Mouse (Mus musculus) testis, adult 2 months (tissue): ENCODE results near the gene Krt12. TPM values are rescaled to one million over a fixed set of nuclear protein-coding genes. Genes with fewer than 3 reads are reported as not detected.

Source experiments
- H3K27ac ChIP-seq: fragments of 200-500 bp; 2 replicates; pipeline ENCODE4 v1.5.1; 2012; ENCODE audit warnings: low read depth, low read length; ENCODE audit not compliant: control insufficient read depth, insufficient read depth
- H3K27me3 ChIP-seq: fragments of 200-500 bp; 2 replicates; pipeline ENCODE4 v1.6.1; 2012; ENCODE audit warnings: mild to moderate bottlenecking, low read length, moderate library complexity; ENCODE audit not compliant: control insufficient read depth, insufficient read depth
- H3K36me3 ChIP-seq: fragments of 200-500 bp; 2 replicates; pipeline ENCODE4 v1.6.1; 2012; ENCODE audit warnings: mild to moderate bottlenecking, low read length; ENCODE audit not compliant: control insufficient read depth, insufficient read depth
- H3K4me1 ChIP-seq: fragments of 200-500 bp; 2 replicates; pipeline ENCODE4 v1.6.1; 2012; ENCODE audit warnings: low read length; ENCODE audit not compliant: control insufficient read depth, insufficient read depth
- H3K4me3 ChIP-seq: fragments of 200-500 bp; 2 replicates; pipeline ENCODE4 v1.5.1; 2012; ENCODE audit warnings: low read depth, mild to moderate bottlenecking, low read length, moderate library complexity, mixed read lengths; ENCODE audit not compliant: control insufficient read depth
- CTCF ChIP-seq: fragments of 200-500 bp; IDR thresholded peaks from 2 replicates; pipeline ENCODE4 v1.5.1; 2012; ENCODE audit warnings: low read depth, mild to moderate bottlenecking, inconsistent platforms, low read length, moderate library complexity; ENCODE audit not compliant: control insufficient read depth, insufficient read depth, insufficient replicate concordance
- POLR2A ChIP-seq: fragments of 200-500 bp; IDR thresholded peaks from 2 replicates; pipeline ENCODE4 v1.6.1; 2012; ENCODE audit warnings: low read depth, mild to moderate bottlenecking, inconsistent platforms, low read length, moderate library complexity; ENCODE audit not compliant: control insufficient read depth
- polyA plus RNA-seq: library from polyadenylated mRNA; depleted of rRNA; stranded (reverse); fragments of >200 nt; gene quantifications from 2 replicates; pipeline ENCODE4 v1.2.3, GENCODE M21; 2012

Krt12 gene
- polyA plus RNA-seq, 1 experiment, result not detected

- H3K36me3 ChIP-seq, result no peaks in the 10 kb centered on the region
Observed at GRCm38 (mm10) chr11:99420586-99420985, 1.5 kb downstream of the Krt12 start.

GRCm38 (mm10) chr11:99417819-99418218, 4.2 kb downstream of the Krt12 start:
- TF ChIP-seq POLR2A, result no peak
- TF ChIP-seq CTCF, result no peak
- H3K27me3 ChIP-seq, result no peaks in the 10 kb centered on the region
- H3K36me3 ChIP-seq, result no peaks in the 10 kb centered on the region
- no peak overlapping the region for H3K27ac ChIP-seq
- H3K4me3 ChIP-seq, result no peak overlapping the region
- no peaks in the 10 kb centered on the region for H3K4me1 ChIP-seq

More at GRCm38 (mm10) chr11:99420586-99420985, 1.5 kb downstream of the Krt12 start:
- Histone ChIP-seq H3K4me1 (no peaks in the 10 kb centered on the region), H3K27ac (no peak overlapping the region), H3K27me3 (no peaks in the 10 kb centered on the region), H3K4me3 (no peak overlapping the region)
- no peak for TF ChIP-seq CTCF
- no peak for TF ChIP-seq POLR2A

GRCm38 (mm10) chr11:99416902-99417301, 5.2 kb downstream of the Krt12 start:
- Histone ChIP-seq H3K36me3 (no peaks in the 10 kb centered on the region), H3K4me3 (no peak overlapping the region), H3K27ac (no peak overlapping the region), H3K27me3 (no peaks in the 10 kb centered on the region), H3K4me1 (no peaks in the 10 kb centered on the region)
- TF ChIP-seq CTCF, result no peak
- no peak for TF ChIP-seq POLR2A

GRCm38 (mm10) chr11:99414463-99415147, 7.5 kb downstream of the Krt12 start:
- H3K27ac ChIP-seq, result no peak overlapping the region
- no peaks in the 10 kb centered on the region for H3K36me3 ChIP-seq
- no peaks in the 10 kb centered on the region for H3K27me3 ChIP-seq
- no peaks in the 10 kb centered on the region for H3K4me1 ChIP-seq
- no peak for TF ChIP-seq CTCF
- no peak for TF ChIP-seq POLR2A
- H3K4me3 ChIP-seq, result no peak overlapping the region

- Histone ChIP-seq H3K36me3 (no peaks in the 10 kb centered on the region), H3K27ac (no peak overlapping the region), H3K4me1 (no peaks in the 10 kb centered on the region), H3K27me3 (no peaks in the 10 kb centered on the region), H3K4me3 (no peak overlapping the region)
- TF ChIP-seq POLR2A, result no peak
- TF ChIP-seq CTCF, result no peak
Observed at GRCm38 (mm10) chr11:99413247-99413646, 8.8 kb downstream of the Krt12 start.

GRCm38 (mm10) chr11:99406186-99406585, 15.9 kb downstream of the Krt12 start:
- TF ChIP-seq POLR2A (no peak), CTCF (no peak)
- H3K27me3 ChIP-seq, result no peaks in the 10 kb centered on the region
- no peaks in the 10 kb centered on the region for H3K36me3 ChIP-seq
- H3K4me3 ChIP-seq, result no peak overlapping the region
- H3K4me1 ChIP-seq, result no peaks in the 10 kb centered on the region
- H3K27ac ChIP-seq, result no peak overlapping the region

- no peak overlapping the region for H3K27ac ChIP-seq
- no peaks in the 10 kb centered on the region for H3K27me3 ChIP-seq
- H3K4me3 ChIP-seq, result no peak overlapping the region
- no peaks in the 10 kb centered on the region for H3K4me1 ChIP-seq
- TF ChIP-seq POLR2A, result no peak
- no peak for TF ChIP-seq CTCF
- H3K36me3 ChIP-seq, result no peaks in the 10 kb centered on the region
Observed at GRCm38 (mm10) chr11:99399956-99400549, 22.0 kb downstream of the Krt12 start.

- Histone ChIP-seq H3K4me3 (no peak overlapping the region), H3K4me1 (no peaks in the 10 kb centered on the region), H3K27ac (no peak overlapping the region), H3K36me3 (no peaks in the 10 kb centered on the region), H3K27me3 (no peaks in the 10 kb centered on the region)
- TF ChIP-seq CTCF, result no peak
- no peak for TF ChIP-seq POLR2A
Observed at GRCm38 (mm10) chr11:99398832-99399231, 23.2 kb downstream of the Krt12 start.
